Mouse (Mus musculus) hindbrain, postnatal 0 days (tissue): Measurements from ENCODE around the gene Zfp775. TPM values are rescaled to one million over a fixed set of nuclear protein-coding genes. Genes with fewer than 3 reads are reported as not detected.

ENCODE experiments used
- ATAC-seq: fragments of 200-750 bp; cut with Nextera tagmentation; 2 replicates; pipeline ENCODE4 v1.8.0; 2017; ENCODE audit warnings: mild to moderate bottlenecking, moderate TSS enrichment, moderate library complexity
- DNase-seq: peaks from one replicate; pipeline ENCODE4 v3.0.0-alpha.2; 2015; ENCODE audit warnings: low spot score
- H3K27ac ChIP-seq: fragments of 300-500 bp; sonication (generic); 2 replicates; pipeline ENCODE4 v1.5.1; 2014; ENCODE audit warnings: mild to moderate bottlenecking
- H3K27me3 ChIP-seq: fragments of 300-500 bp; sonication (generic); 2 replicates; pipeline ENCODE4 v1.6.1; 2014; ENCODE audit warnings: low read length, mixed read lengths; ENCODE audit not compliant: insufficient read depth
- H3K36me3 ChIP-seq: fragments of 300-500 bp; sonication (generic); 2 replicates; pipeline ENCODE4 v1.6.1; 2014; ENCODE audit warnings: low read length, mixed read lengths; ENCODE audit not compliant: insufficient read depth
- H3K4me1 ChIP-seq: fragments of 300-500 bp; sonication (generic); 2 replicates; pipeline ENCODE4 v1.6.1; 2014; ENCODE audit warnings: antibody characterized with exemption, low read length, mixed read lengths; ENCODE audit not compliant: insufficient read depth
- H3K4me2 ChIP-seq: fragments of 300-500 bp; sonication (generic); 2 replicates; pipeline ENCODE4 v1.6.1; 2014; ENCODE audit warnings: low read depth, mild to moderate bottlenecking, low read length, moderate library complexity, mixed read lengths
- H3K4me3 ChIP-seq: fragments of 300-500 bp; sonication (generic); 2 replicates; pipeline ENCODE4 v1.5.1; 2014; ENCODE audit warnings: low read length
- H3K9ac ChIP-seq: fragments of 300-500 bp; sonication (generic); replicated peaks from 2 replicates; pipeline ENCODE4 v1.6.1; 2014; ENCODE audit warnings: mild to moderate bottlenecking, low read length, moderate library complexity, mixed read lengths
- H3K9me3 ChIP-seq: fragments of 300-500 bp; sonication (generic); 2 replicates; pipeline ENCODE4 v1.6.1; 2016; ENCODE audit warnings: low read length, mixed read lengths
- CTCF ChIP-seq: IDR thresholded peaks from 2 replicates; pipeline ENCODE4 v1.5.1; 2016; ENCODE audit warnings: antibody characterized with exemption, control low read depth, low read depth
- WGBS: fragments of 180-500 bp; shearing (Covaris S2); extraction: QIAGEN DNeasy Blood & Tissue Kit; methylation state at CpG from one replicate; pipeline ENCODE4 v1.1.7; 2014; 5-methylcytosine and 5-hydroxymethylcytosine counted together
- polyA plus RNA-seq: library from polyadenylated mRNA; unstranded; fragments of >200 nt; fragmentation: Nextera tagmentation; extraction: Ambion mirVana; gene quantifications from 2 replicates; pipeline ENCODE4 v1.2.1, GENCODE M21; 2015
- total RNA-seq: library from RNA; depleted of rRNA; stranded (reverse); fragments of >200 nt; gene quantifications from 2 replicates; pipeline ENCODE4 v1.2.3, GENCODE M21; 2014; rRNA removed

The Zfp775 gene
- total RNA-seq, result 11.6 and 13.5 TPM in 2 replicates
- 7.2 and 8.8 TPM in 2 replicates for polyA plus RNA-seq

- 3% methylated on average over 42 of the region's 42 CpGs for WGBS
- Histone ChIP-seq H3K9ac (peak within 1 kb of the TSS; percentile 83), H3K27ac (peak within 1 kb of the TSS; percentile 94), H3K4me3 (peak within 1 kb of the TSS; percentile 74), H3K36me3 (peaks cover 34% of the 10 kb centered on the region), H3K27me3 (no peaks in the 10 kb centered on the region), H3K9me3 (0 out of 2 replicates have a peak, but pooled peaks cover 3% of the 10 kb centered on the region), H3K4me1 (peaks cover 8% of the 10 kb centered on the region), H3K4me2 (peak within 1 kb of the TSS; percentile 99)
- TF ChIP-seq CTCF, result peak; percentile 43
- DNase-seq, result peak; percentile 97
- peak; percentile 99 for ATAC-seq
Observed at GRCm38 (mm10) chr6:48601271-48602079, at the start of gene Zfp775. TSS of gene Zfp775 (plus strand) at chr6:48602063.

DNA sequence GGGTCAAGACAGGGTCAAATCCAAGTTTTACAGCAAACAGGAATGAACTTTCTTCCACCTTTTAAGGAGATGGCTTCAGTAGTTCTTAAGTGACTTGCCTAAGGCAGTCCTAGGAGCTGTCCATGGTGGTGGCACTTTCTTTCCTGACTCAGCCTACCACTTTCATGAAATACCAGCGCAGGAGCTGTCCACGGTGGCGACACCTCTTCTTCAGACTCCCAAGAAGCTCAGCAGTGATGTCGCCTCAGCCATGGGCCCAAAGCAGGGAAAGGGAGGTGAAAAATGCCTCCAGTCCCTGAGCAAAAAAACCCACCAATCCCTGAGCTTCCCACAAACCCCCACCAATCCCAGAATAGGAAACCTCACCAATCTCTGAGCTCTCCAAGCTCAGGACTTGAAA is 48.9 kb upstream of the Zfp775 start:
- TF ChIP-seq CTCF, result no peak
- no peak for ATAC-seq

DNA sequence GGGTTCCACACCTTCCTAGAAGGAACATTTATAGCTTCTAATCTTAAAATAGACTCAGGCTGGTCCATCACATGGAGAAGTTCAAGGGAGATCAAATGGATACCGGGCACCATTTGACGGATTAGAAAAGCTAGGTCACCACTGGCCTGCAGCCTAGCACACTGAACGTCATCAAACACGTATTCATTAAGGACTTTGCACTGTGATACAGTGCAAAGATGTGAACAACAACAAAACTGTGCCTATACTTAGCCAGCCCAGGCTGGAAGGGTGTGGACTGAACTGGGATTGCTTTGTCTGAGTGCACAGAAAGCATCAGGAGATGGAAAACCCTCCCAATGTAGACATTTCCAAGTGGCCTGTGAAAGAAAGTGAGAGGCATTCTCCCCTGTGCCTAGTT is 48.0 kb upstream of the Zfp775 start:
- peaks cover 8% of the 10 kb centered on the region; the same call in 1 of the 2 replicates for H3K4me1 ChIP-seq
- DNase-seq, result no peak
- peak; percentile 22; the same call in 1 of the 2 replicates for ATAC-seq
- TF ChIP-seq CTCF, result no peak
- H3K9me3 ChIP-seq, result no peaks in the 10 kb centered on the region
- 68% methylated on average over 4 of the region's 4 CpGs for WGBS
- peak overlapping the region; percentile 51 for H3K4me3 ChIP-seq
- H3K9ac ChIP-seq, result peak overlapping the region; percentile 74
- no peaks in the 10 kb centered on the region for H3K27me3 ChIP-seq
- H3K4me2 ChIP-seq, result peak overlapping the region; percentile 77
- H3K36me3 ChIP-seq, result no peaks in the 10 kb centered on the region; the same call in 1 of the 2 replicates
- H3K27ac ChIP-seq, result peak overlapping the region; percentile 99

More for the DNA sequence above, 48.9 kb upstream of the Zfp775 start:
- H3K4me1 ChIP-seq, result peaks cover 8% of the 10 kb centered on the region; the same call in 1 of the 2 replicates
- no peak overlapping the region for H3K4me2 ChIP-seq
- H3K9me3 ChIP-seq, result no peaks in the 10 kb centered on the region
- H3K9ac ChIP-seq, result no peak overlapping the region
- H3K4me3 ChIP-seq, result no peak overlapping the region
- no peak for DNase-seq
- WGBS, result 65% methylated on average over 4 of the region's 4 CpGs
- H3K36me3 ChIP-seq, result no peaks in the 10 kb centered on the region
- no peak overlapping the region for H3K27ac ChIP-seq
- H3K27me3 ChIP-seq, result no peaks in the 10 kb centered on the region

DNA sequence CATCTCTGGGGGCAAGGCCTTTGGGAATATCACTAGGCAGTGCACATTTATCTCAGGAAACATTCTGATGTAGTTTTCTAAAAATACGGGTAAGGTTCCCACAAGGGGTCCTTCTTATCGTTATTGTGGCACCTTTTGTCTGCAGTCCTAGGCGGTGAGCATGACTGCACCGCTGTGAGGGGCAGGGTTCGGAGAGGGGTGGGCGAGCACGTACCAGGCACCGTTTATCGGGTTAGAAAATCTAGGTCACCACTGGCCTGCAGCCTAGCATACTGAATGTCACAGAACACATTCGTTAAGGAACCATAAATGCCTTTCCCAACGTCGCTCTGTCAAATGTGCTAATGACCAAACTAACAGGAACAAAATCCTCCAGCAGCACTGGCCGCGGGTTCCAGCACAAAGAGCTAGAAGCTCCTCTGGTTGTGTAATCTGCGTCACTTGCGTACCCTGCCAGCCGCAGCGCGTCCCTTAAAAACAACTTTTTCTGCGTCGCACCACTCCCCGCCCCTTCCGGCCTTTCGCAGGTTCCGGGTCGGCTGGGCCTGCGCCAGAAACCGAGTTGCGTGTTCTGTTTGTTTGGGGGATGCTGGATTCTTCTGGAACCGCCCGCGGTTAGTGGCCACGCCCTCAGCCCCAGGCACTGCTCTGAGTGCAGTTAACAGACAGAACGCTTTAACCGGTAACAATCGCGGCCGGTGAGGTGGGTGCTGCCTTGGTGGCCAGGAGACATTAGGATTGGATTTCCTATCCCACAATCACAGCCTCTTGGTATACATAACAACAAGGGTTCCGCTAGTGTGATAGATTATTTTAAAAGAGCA is 47.4 kb upstream of the Zfp775 start, which contains the start of gene Lrrc61:
Gene Lrrc61 (plus strand): TSS at position 517 of the 824 bp plus-strand sequence.
- Histone ChIP-seq H3K4me2 (peak within 1 kb of the TSS; percentile 77), H3K4me3 (peak within 1 kb of the TSS; percentile 51), H3K36me3 (no peaks in the 10 kb centered on the region; the same call in 1 of the 2 replicates), H3K9ac (peak within 1 kb of the TSS; percentile 74), H3K27me3 (no peaks in the 10 kb centered on the region), H3K27ac (peak within 1 kb of the TSS; percentile 99), H3K4me1 (peaks cover 8% of the 10 kb centered on the region; the same call in 1 of the 2 replicates), H3K9me3 (no peaks in the 10 kb centered on the region)
- DNase-seq (peak; percentile 99), ATAC-seq (peak; percentile 93)
- peak; percentile 1; the same call in 1 of the 2 replicates for TF ChIP-seq CTCF
- whole genome bisulfite sequencing, result under 1% methylated on average over 39 of the region's 39 CpGs

DNA sequence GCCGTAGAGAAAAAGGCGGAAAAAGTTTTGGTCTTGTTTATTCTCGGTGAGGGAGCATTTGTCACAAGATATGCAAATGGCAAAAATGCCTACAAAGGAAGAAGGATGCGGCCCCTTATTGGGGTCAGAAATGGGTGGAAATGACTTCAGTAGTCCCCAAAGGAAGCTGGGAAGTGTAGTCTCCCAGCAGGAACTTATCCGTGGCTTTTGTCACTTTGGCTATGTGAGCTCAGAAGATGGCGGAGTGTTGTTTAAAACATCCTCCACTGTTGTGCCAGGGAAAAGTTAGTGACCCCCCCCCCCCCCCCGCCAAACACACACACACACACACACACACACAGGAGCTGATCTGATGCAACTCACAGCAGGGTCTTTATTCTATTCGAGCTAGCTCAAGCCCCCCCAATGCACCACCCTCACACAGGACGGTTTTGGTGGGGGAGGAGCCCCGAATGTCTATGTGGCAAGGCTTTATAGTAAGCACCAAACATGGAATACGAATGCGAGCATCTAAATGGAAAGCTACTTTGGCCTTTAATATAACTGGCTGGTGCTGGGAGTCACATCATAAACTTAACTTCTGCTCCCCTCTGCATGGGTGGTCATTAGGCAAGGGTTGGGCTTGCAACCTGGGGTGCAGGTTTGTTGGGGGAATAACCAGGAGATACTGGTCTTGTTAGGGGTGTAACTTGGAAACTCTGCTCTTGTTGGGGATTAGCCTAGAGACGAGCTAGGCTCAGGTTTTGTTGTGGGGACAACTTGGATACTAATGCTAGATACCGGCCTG is 46.6 kb upstream of the Zfp775 start:
- Histone ChIP-seq H3K36me3 (no peaks in the 10 kb centered on the region; the same call in 1 of the 2 replicates), H3K27me3 (no peaks in the 10 kb centered on the region), H3K4me2 (peak overlapping the region; percentile 77), H3K4me3 (peak overlapping the region; percentile 51), H3K9me3 (no peaks in the 10 kb centered on the region), H3K9ac (peak overlapping the region; percentile 74), H3K27ac (peak overlapping the region; percentile 99), H3K4me1 (peaks cover 8% of the 10 kb centered on the region; the same call in 1 of the 2 replicates)
- ATAC-seq (peak; percentile 83), DNase-seq (peak; percentile 92)
- 25% methylated on average over 13 of the region's 14 CpGs for WGBS
- no peak for TF ChIP-seq CTCF

DNA sequence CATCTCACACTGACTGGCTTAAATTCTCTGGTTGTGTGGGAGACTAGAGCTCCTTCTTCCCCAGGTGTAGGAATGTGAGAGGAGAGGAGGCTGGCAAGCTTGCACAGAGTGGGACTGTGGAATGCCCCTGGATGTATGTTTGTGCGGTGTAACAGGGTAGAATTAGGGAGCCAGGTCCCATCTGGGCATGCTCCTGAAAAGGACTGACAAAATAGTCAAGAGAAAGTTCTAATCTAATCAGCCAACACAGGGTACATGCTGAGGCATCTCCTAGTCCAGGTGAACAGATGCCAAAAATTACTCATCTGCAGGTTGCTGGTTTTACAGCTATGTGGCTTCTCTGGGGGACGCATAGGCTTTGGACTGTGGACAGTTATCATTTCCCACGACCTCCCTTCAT is 45.9 kb upstream of the Zfp775 start:
- ATAC-seq (no peak), DNase-seq (no peak)
- no peak overlapping the region for H3K27ac ChIP-seq
- no peaks in the 10 kb centered on the region for H3K27me3 ChIP-seq
- no peak overlapping the region for H3K9ac ChIP-seq
- H3K4me3 ChIP-seq, result no peak overlapping the region
- 90% methylated on average over 3 of the region's 3 CpGs for WGBS
- no peaks in the 10 kb centered on the region for H3K9me3 ChIP-seq
- H3K4me1 ChIP-seq, result peaks cover 8% of the 10 kb centered on the region; the same call in 1 of the 2 replicates
- no peak for TF ChIP-seq CTCF
- H3K4me2 ChIP-seq, result peak overlapping the region; percentile 77
- H3K36me3 ChIP-seq, result no peaks in the 10 kb centered on the region; the same call in 1 of the 2 replicates
